Mouse (Mus musculus) right cerebral cortex, adult 2 months (tissue): ENCODE results near the gene Dtd1.

Source experiments
- DNase-seq, 2 experiments: peaks; one replicate each; pipeline ENCODE4 v3.0.0; 2021 to 2022; ENCODE audit warnings: low spot score in 2 of 2

Gene Dtd1

GRCm38 (mm10) chr2:144714596-144714995 is 114.9 kb downstream of the Dtd1 start:
- DNase-seq, result no peak

- no peak for DNase-seq
These were observed 115.6 kb downstream of the Dtd1 start for GRCm38 (mm10) chr2:144715211-144715768.

GRCm38 (mm10) chr2:144716248-144716647 is 116.6 kb downstream of the Dtd1 start:
- no peak for DNase-seq

GRCm38 (mm10) chr2:144718273-144718672 is 118.6 kb downstream of the Dtd1 start:
- no peak for DNase-seq

GRCm38 (mm10) chr2:144719294-144719693 is 119.6 kb downstream of the Dtd1 start:
- no peak for DNase-seq

GRCm38 (mm10) chr2:144719718-144720117 is 120.0 kb downstream of the Dtd1 start:
- DNase-seq, result no peak

GRCm38 (mm10) chr2:144720407-144720959 is 120.8 kb downstream of the Dtd1 start:
- DNase-seq, result no peak

GRCm38 (mm10) chr2:144724679-144725078 is 125.0 kb downstream of the Dtd1 start:
- DNase-seq, result no peak

GRCm38 (mm10) chr2:144727136-144727535 is 127.4 kb downstream of the Dtd1 start:
- no peak for DNase-seq

GRCm38 (mm10) chr2:144729776-144730175 is 130.1 kb downstream of the Dtd1 start:
- no peak for DNase-seq

- DNase-seq, result no peak
These were observed 138.5 kb downstream of the Dtd1 start for GRCm38 (mm10) chr2:144738161-144738560.

GRCm38 (mm10) chr2:144738576-144738975 is 138.9 kb downstream of the Dtd1 start:
- no peak for DNase-seq

- no peak for DNase-seq
These were observed 140.9 kb downstream of the Dtd1 start for GRCm38 (mm10) chr2:144740577-144740997.

GRCm38 (mm10) chr2:144741973-144742372 is 142.3 kb downstream of the Dtd1 start:
- DNase-seq, result no peak

GRCm38 (mm10) chr2:144743316-144743715 is 143.6 kb downstream of the Dtd1 start:
- no peak for DNase-seq

GRCm38 (mm10) chr2:144745266-144745665 is 145.6 kb downstream of the Dtd1 start:
- DNase-seq, result no peak

- no peak for DNase-seq
These were observed 146.5 kb downstream of the Dtd1 start for GRCm38 (mm10) chr2:144746046-144746783.

GRCm38 (mm10) chr2:144753604-144754003 is 153.9 kb downstream of the Dtd1 start:
- no peak for DNase-seq

GRCm38 (mm10) chr2:144755016-144755415 is 155.3 kb downstream of the Dtd1 start:
- DNase-seq, result peak; percentile 37 to 44

GRCm38 (mm10) chr2:144760666-144761065 is 161.0 kb downstream of the Dtd1 start:
- DNase-seq, result no peak

GRCm38 (mm10) chr2:144763706-144764105 is 164.0 kb downstream of the Dtd1 start:
- no peak for DNase-seq

- no peak for DNase-seq
These were observed 164.6 kb downstream of the Dtd1 start for GRCm38 (mm10) chr2:144764116-144764788.

GRCm38 (mm10) chr2:144765219-144765618 is 165.5 kb downstream of the Dtd1 start:
- no peak for DNase-seq
